Mouse (Mus musculus): ENCODE results near the gene Man1b1. TPM values are rescaled to one million over a fixed set of nuclear protein-coding genes. Genes with fewer than 3 reads are reported as not detected.

The Man1b1 gene
- total RNA-seq, 1 experiment from 2014 or later = 79.5 TPM

GRCm38 (mm10) chr2:25397010-25397409 is 64.9 kb downstream of the Man1b1 start:
- no peak for ATAC-seq (ENCODE audit: extremely low read depth, insufficient number of reproducible peaks, low FRiP score, poor library complexity, severe bottlenecking)

GRCm38 (mm10) chr2:25398065-25398464 is 65.9 kb downstream of the Man1b1 start:
- ATAC-seq (ENCODE audit: extremely low read depth, insufficient number of reproducible peaks, low FRiP score, poor library complexity, severe bottlenecking) = no peak

GRCm38 (mm10) chr2:25399051-25399450 is 66.9 kb downstream of the Man1b1 start, which contains the start of gene Npdc1:
TSS of gene Npdc1 (plus strand) at chr2:25399351.
- ATAC-seq (ENCODE audit: extremely low read depth, insufficient number of reproducible peaks, low FRiP score, poor library complexity, severe bottlenecking) = no peak

- no peak for ATAC-seq (ENCODE audit: extremely low read depth, insufficient number of reproducible peaks, low FRiP score, poor library complexity, severe bottlenecking)
These were observed 68.2 kb downstream of the Man1b1 start for GRCm38 (mm10) chr2:25400291-25400690.

GRCm38 (mm10) chr2:25400764-25401163 is 68.6 kb downstream of the Man1b1 start:
- ATAC-seq (ENCODE audit: extremely low read depth, insufficient number of reproducible peaks, low FRiP score, poor library complexity, severe bottlenecking) = no peak

Other genes starting within 250 kb of the Man1b1 start
- not detected in 2 replicates for gene Noxa1, start 237.2 kb upstream of the Man1b1 start, total RNA-seq (2017)
- gene Nrarp, start 151.6 kb upstream of the Man1b1 start, total RNA-seq (2017) = 1.7 and 3.6 TPM in 2 replicates
- gene Tor4a, start 135.5 kb upstream of the Man1b1 start, total RNA-seq (2017) = 50.0 and 56.1 TPM in 2 replicates
- 95.0 and 104 TPM in 2 replicates for gene Nelfb, start 120.8 kb upstream of the Man1b1 start, total RNA-seq (2017)
- not detected in 2 replicates for gene Stpg3, start 117.7 kb upstream of the Man1b1 start, total RNA-seq (2017)
- not detected in 2 replicates for gene Fam166a, start 113.6 kb upstream of the Man1b1 start, total RNA-seq (2017)
- 222 and 223 TPM in 2 replicates for gene Tubb4b, start 107.6 kb upstream of the Man1b1 start, total RNA-seq (2017)
- not detected in 2 replicates for gene Slc34a3, start 98.0 kb upstream of the Man1b1 start, total RNA-seq (2017)
- not detected in 2 replicates for gene Rnf224, start 95.6 kb upstream of the Man1b1 start, total RNA-seq (2017)
- 0.58 TPM in 1 of 2 replicates, not detected in the other for gene Rnf208, start 90.1 kb upstream of the Man1b1 start, total RNA-seq (2017)
- gene Cysrt1, start 89.9 kb upstream of the Man1b1 start, total RNA-seq (2017) = 1.0 TPM in 1 of 2 replicates, not detected in the other
- gene AL732309.1, start 85.5 kb upstream of the Man1b1 start, total RNA-seq (2017) = 6.1 and 8.7 TPM in 2 replicates
- 6.9 and 16.7 TPM in 2 replicates for gene Tmem203, start 76.9 kb upstream of the Man1b1 start, total RNA-seq (2017)
- gene Tprn, start 69.7 kb upstream of the Man1b1 start, total RNA-seq (2017) = 4.9 and 6.9 TPM in 2 replicates
- 31.0 and 33.0 TPM in 2 replicates for gene Ssna1, start 59.9 kb upstream of the Man1b1 start, total RNA-seq (2017)
- gene Anapc2, start 59.9 kb upstream of the Man1b1 start, total RNA-seq (2017) = 49.5 and 82.2 TPM in 2 replicates
- not detected in 2 replicates for gene Tmem210, start 44.2 kb upstream of the Man1b1 start, total RNA-seq (2017)
- gene Lrrc26, start 42.4 kb upstream of the Man1b1 start, total RNA-seq (2017) = not detected in 2 replicates
- gene Grin1, start 13.2 kb upstream of the Man1b1 start, total RNA-seq (2017) = not detected in 2 replicates
- 24.7 and 25.5 TPM in 2 replicates for gene Dpp7, start 24.0 kb downstream of the Man1b1 start, total RNA-seq (2017)
- 8.7 and 11.7 TPM in 2 replicates for gene Uap1l1, start 33.3 kb downstream of the Man1b1 start, total RNA-seq (2017)
- not detected in 2 replicates for gene Sapcd2, start 40.0 kb downstream of the Man1b1 start, total RNA-seq (2017)
- not detected in 2 replicates for gene Entpd2, start 63.5 kb downstream of the Man1b1 start, total RNA-seq (2017)
- not detected in 2 replicates for gene Npdc1, start 67.0 kb downstream of the Man1b1 start, total RNA-seq (2017)
- gene Fut7, start 90.9 kb downstream of the Man1b1 start, total RNA-seq (2017) = 4.0 and 4.5 TPM in 2 replicates
- 15.7 and 21.4 TPM in 2 replicates for gene Abca2, start 96.4 kb downstream of the Man1b1 start, total RNA-seq (2017)
- gene Clic3, start 124.5 kb downstream of the Man1b1 start, total RNA-seq (2017) = not detected in 2 replicates
- gene Paxx, start 128.8 kb downstream of the Man1b1 start, total RNA-seq (2017) = 38.3 and 54.9 TPM in 2 replicates
- gene Ptgds, start 137.7 kb downstream of the Man1b1 start, total RNA-seq (2017) = not detected in 2 replicates
- not detected in 2 replicates for gene Lcn12, start 161.6 kb downstream of the Man1b1 start, total RNA-seq (2017)
- gene Fbxw5, start 168.4 kb downstream of the Man1b1 start, total RNA-seq (2017) = 37.1 and 43.1 TPM in 2 replicates
- 0.98 TPM in 1 of 2 replicates, not detected in the other for gene C8g, start 169.4 kb downstream of the Man1b1 start, total RNA-seq (2017)
- gene Traf2, start 214.6 kb downstream of the Man1b1 start, total RNA-seq (2017) = 28.1 and 30.4 TPM in 2 replicates
- gene Edf1, start 225.5 kb downstream of the Man1b1 start, total RNA-seq (2017) = 66.3 and 85.4 TPM in 2 replicates
- 4.5 and 5.4 TPM in 2 replicates for gene Mamdc4, start 242.5 kb downstream of the Man1b1 start, total RNA-seq (2017)
- 0.61 and 1.5 TPM in 2 replicates for gene Phpt1, start 242.9 kb downstream of the Man1b1 start, total RNA-seq (2017)
- gene Ajm1, start 249.4 kb downstream of the Man1b1 start, total RNA-seq (2017) = 0.25 TPM in 1 of 2 replicates, not detected in the other